Mouse (Mus musculus) embryonic facial prominence, embryonic 14.5 days (tissue): ENCODE results near the gene Etaa1. TPM values are rescaled to one million over a fixed set of nuclear protein-coding genes. Genes with fewer than 3 reads are reported as not detected.
A peak's percentile ranks its signal among the peaks of the same experiment; 100 is the strongest.

Source experiments
- ATAC-seq: fragments of 200-750 bp; cut with Nextera tagmentation; 2 replicates; pipeline ENCODE4 v1.8.0; 2017; ENCODE audit warnings: low read depth, moderate number of reproducible peaks, moderate TSS enrichment
- DNase-seq: peaks from one replicate; pipeline ENCODE4 v3.0.0-alpha.2; 2015; ENCODE audit warnings: low spot score
- H3K27ac ChIP-seq: fragments of 300-500 bp; sonication (generic); replicated peaks from 2 replicates; pipeline ENCODE4 v1.5.1; 2014; ENCODE audit warnings: low read depth, mild to moderate bottlenecking, low read length, moderate library complexity
- H3K27me3 ChIP-seq: fragments of 300-500 bp; sonication (generic); replicated peaks from 2 replicates; pipeline ENCODE4 v1.6.1; 2014; ENCODE audit warnings: low read length; ENCODE audit not compliant: control insufficient read depth, insufficient read depth
- H3K36me3 ChIP-seq: fragments of 300-500 bp; sonication (generic); 2 replicates; pipeline ENCODE4 v1.6.1; 2014; ENCODE audit warnings: low read length, mixed read lengths; ENCODE audit not compliant: control insufficient read depth, insufficient read depth
- H3K4me1 ChIP-seq: fragments of 300-500 bp; sonication (generic); 2 replicates; pipeline ENCODE4 v1.6.1; 2014; ENCODE audit warnings: antibody characterized with exemption, low read length; ENCODE audit not compliant: control insufficient read depth, insufficient read depth
- H3K4me2 ChIP-seq: fragments of 300-500 bp; sonication (generic); 2 replicates; pipeline ENCODE4 v1.6.1; 2014; ENCODE audit warnings: low read depth, mild to moderate bottlenecking, low read length, moderate library complexity, mixed read lengths
- H3K4me3 ChIP-seq: fragments of 300-500 bp; sonication (generic); 2 replicates; pipeline ENCODE4 v1.5.1; 2014; ENCODE audit warnings: low read depth, mild to moderate bottlenecking, low read length
- H3K9ac ChIP-seq: fragments of 300-500 bp; sonication (generic); 2 replicates; pipeline ENCODE4 v1.6.1; 2014; ENCODE audit warnings: low read depth, mild to moderate bottlenecking, low read length, moderate library complexity, mixed read lengths
- H3K9me3 ChIP-seq: fragments of 300-500 bp; sonication (generic); 2 replicates; pipeline ENCODE4 v1.6.1; 2016; ENCODE audit warnings: low read length; ENCODE audit not compliant: control insufficient read depth
- WGBS: fragments of 180-500 bp; shearing (Covaris S2); extraction: QIAGEN DNeasy Blood & Tissue Kit; methylation state at CpG from one replicate; pipeline ENCODE4 v1.1.7; 2014; 5-methylcytosine and 5-hydroxymethylcytosine counted together
- polyA plus RNA-seq: library from polyadenylated mRNA; unstranded; fragments of >200 nt; fragmentation: Nextera tagmentation; extraction: Ambion mirVana; gene quantifications from 2 replicates; pipeline ENCODE4 v1.2.1, GENCODE M21; 2014

Gene Etaa1
- 10.9 and 12.1 TPM in 2 replicates for polyA plus RNA-seq

DNA sequence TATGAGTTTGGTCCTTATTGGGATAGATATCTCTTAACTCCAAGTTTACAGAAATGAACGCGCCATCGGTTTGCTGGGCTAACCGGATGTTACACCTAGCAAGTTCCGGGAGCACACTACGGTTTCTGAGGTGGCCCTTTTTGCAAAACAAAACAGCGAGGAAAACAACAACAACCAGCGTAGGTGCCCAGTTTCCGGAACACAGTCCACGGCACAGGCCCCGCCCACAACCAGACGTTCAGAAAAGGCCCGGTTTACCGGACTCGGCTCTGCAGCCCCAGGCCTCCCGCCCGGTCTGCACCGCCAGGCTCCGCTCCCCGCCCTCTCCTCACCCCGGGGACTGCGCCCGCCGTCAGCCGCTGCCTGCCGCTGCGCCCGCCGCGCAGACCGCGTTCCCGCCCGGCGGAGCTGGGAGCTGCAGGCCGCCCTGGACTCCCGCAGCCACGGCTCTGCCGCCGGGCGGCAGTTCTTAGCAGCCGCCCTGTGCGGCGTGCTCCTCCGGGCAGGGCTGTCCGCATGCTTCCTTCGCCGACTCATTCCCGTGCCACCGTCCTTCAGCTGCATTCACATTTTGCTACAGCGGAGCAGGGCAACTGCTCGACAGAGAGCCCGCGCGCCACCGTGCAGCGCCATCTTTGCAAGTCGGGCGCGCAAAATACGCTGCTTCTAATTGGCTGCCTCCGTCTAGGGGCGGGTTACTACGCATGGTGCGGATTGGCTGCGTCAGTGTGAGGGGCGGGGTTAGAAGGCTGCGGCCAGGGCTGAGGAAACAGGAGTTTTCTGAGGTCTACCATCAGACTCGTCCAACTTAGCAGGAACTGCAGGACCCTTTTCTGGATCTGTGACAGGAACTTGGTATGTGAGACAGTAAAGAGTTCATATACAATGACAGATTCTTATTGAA lies at the start of gene Etaa1:
Gene Etaa1 (minus strand): TSS at position 645 of the 904 bp plus-strand sequence.
- peak; percentile 100 for ATAC-seq
- WGBS: under 1% methylated on average over 43 of the region's 69 CpGs
- H3K4me2 ChIP-seq: peak within 1 kb of the TSS; percentile 61

DNA sequence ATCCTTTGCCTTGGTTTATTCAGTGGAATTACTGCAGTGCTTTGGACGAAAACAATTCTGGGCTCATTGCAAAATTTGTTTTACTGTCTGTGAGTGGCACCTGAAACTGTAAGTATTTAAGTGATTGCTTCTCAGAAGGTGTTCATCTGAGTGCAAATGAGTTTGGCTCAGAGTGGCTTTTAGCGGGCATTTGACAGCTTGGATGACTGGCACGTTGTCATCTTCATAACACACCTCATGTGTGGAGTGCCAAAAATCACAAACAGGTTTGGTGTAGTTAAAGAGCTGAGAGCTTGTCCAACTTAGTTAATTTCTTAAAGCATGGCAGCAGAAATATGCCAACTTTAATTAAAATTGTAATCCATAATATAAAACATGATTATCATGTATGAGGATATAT lies 40.5 kb upstream of the Etaa1 start:
- no peak overlapping the region for H3K27ac ChIP-seq
- no peak overlapping the region for H3K4me3 ChIP-seq
- ATAC-seq: no peak
- H3K9ac ChIP-seq: no peak overlapping the region
- no peaks in the 10 kb centered on the region for H3K27me3 ChIP-seq
- 81% methylated on average over 3 of the region's 3 CpGs for WGBS
- H3K9me3 ChIP-seq: no peaks in the 10 kb centered on the region
- H3K4me2 ChIP-seq: no peak overlapping the region
- H3K36me3 ChIP-seq: no peaks in the 10 kb centered on the region
- no peaks in the 10 kb centered on the region for H3K4me1 ChIP-seq
- no peak for DNase-seq

More for the DNA sequence above, at the start of gene Etaa1:
- no peaks in the 10 kb centered on the region for H3K27me3 ChIP-seq
- H3K4me3 ChIP-seq: peak within 1 kb of the TSS; percentile 97
- H3K27ac ChIP-seq: peak within 1 kb of the TSS; percentile 97
- peak; percentile 98 for DNase-seq
- no peaks in the 10 kb centered on the region for H3K9me3 ChIP-seq
- peak within 1 kb of the TSS; percentile 95 for H3K9ac ChIP-seq
- peaks cover 2% of the 10 kb centered on the region; the same call in 1 of the 2 replicates for H3K4me1 ChIP-seq
- peaks cover 28% of the 10 kb centered on the region for H3K36me3 ChIP-seq

DNA sequence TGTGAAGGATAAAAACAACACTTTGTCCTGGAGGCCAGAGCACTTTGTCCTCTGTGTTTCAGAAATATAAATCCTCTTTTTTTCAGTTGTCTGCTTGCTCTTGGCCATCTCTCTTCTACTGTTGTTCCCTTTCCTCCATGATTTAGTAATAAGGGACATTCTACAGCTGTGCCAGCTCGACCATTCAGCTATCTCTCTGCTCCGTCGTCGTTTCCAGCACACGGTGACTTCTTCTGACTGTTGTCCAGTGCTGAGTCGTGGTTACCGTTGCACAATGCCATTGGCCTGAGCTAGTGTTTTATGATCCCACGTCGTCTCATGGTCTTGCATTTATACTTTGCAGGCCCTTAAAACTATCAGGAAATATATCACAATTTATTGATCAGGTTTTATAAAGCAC lies 38.6 kb upstream of the Etaa1 start:
- no peak overlapping the region for H3K27ac ChIP-seq
- no peaks in the 10 kb centered on the region for H3K4me1 ChIP-seq
- no peaks in the 10 kb centered on the region for H3K27me3 ChIP-seq
- no peak overlapping the region for H3K4me2 ChIP-seq
- no peak overlapping the region for H3K4me3 ChIP-seq
- 92% methylated on average over 9 of the region's 9 CpGs for WGBS
- H3K36me3 ChIP-seq: no peaks in the 10 kb centered on the region
- DNase-seq (no peak), ATAC-seq (no peak)
- H3K9ac ChIP-seq: no peak overlapping the region
- no peaks in the 10 kb centered on the region for H3K9me3 ChIP-seq

- Histone ChIP-seq H3K27me3 (no peaks in the 10 kb centered on the region), H3K9ac (no peak overlapping the region), H3K4me2 (no peak overlapping the region), H3K36me3 (no peaks in the 10 kb centered on the region), H3K4me3 (no peak overlapping the region), H3K4me1 (no peaks in the 10 kb centered on the region), H3K9me3 (no peaks in the 10 kb centered on the region), H3K27ac (no peak overlapping the region)
- no peak for ATAC-seq
- WGBS: 82% methylated on average over 2 of the region's 2 CpGs
- no peak for DNase-seq
Observed at GRCm38 (mm10) chr11:17983331-17983730, 29.7 kb upstream of the Etaa1 start.

DNA sequence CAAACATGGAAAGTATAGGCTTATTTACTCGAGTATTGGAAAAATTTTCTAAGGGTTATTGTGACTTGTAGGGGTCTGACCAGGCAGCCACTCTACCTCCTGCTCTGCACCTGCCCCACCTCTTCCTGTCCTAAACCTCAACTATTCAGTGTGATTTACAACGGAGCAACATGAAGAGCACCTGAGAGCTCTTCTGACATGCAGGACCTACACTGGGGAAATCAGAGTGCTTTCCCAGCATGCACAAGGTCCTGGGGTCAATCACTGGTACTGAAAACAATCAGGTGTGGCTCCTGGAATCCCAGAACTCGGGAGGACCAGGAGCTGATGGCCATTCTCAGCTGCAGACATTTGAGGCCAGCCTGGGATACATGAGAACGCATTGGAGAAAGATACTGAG lies 27.6 kb upstream of the Etaa1 start:
- Histone ChIP-seq H3K36me3 (no peaks in the 10 kb centered on the region), H3K27ac (no peak overlapping the region), H3K4me3 (no peak overlapping the region), H3K9ac (no peak overlapping the region), H3K9me3 (no peaks in the 10 kb centered on the region), H3K4me1 (no peaks in the 10 kb centered on the region), H3K27me3 (no peaks in the 10 kb centered on the region), H3K4me2 (no peak overlapping the region)
- ATAC-seq (no peak), DNase-seq (no peak)
- WGBS: 54% methylated on average over 4 of the region's 4 CpGs

GRCm38 (mm10) chr11:17975581-17975980 lies 21.9 kb upstream of the Etaa1 start:
- Histone ChIP-seq H3K4me1 (no peaks in the 10 kb centered on the region), H3K9me3 (no peaks in the 10 kb centered on the region), H3K9ac (no peak overlapping the region), H3K4me3 (no peak overlapping the region), H3K27ac (no peak overlapping the region), H3K27me3 (no peaks in the 10 kb centered on the region), H3K4me2 (no peak overlapping the region), H3K36me3 (no peaks in the 10 kb centered on the region)
- WGBS: 75% methylated on average over 3 of the region's 3 CpGs
- DNase-seq (no peak), ATAC-seq (no peak)

- Histone ChIP-seq H3K27ac (peak overlapping the region; percentile 97), H3K9ac (peak overlapping the region; percentile 95), H3K36me3 (peaks cover 32% of the 10 kb centered on the region), H3K4me2 (peak overlapping the region; percentile 61), H3K27me3 (no peaks in the 10 kb centered on the region), H3K4me1 (peaks cover 2% of the 10 kb centered on the region; the same call in 1 of the 2 replicates), H3K9me3 (no peaks in the 10 kb centered on the region), H3K4me3 (peak overlapping the region; percentile 97)
- 4% methylated on average over 3 of the region's 3 CpGs for WGBS
- ATAC-seq (no peak), DNase-seq (peak; percentile 6)
Observed at GRCm38 (mm10) chr11:17952791-17953190, 884 bp downstream of the Etaa1 start.

DNA sequence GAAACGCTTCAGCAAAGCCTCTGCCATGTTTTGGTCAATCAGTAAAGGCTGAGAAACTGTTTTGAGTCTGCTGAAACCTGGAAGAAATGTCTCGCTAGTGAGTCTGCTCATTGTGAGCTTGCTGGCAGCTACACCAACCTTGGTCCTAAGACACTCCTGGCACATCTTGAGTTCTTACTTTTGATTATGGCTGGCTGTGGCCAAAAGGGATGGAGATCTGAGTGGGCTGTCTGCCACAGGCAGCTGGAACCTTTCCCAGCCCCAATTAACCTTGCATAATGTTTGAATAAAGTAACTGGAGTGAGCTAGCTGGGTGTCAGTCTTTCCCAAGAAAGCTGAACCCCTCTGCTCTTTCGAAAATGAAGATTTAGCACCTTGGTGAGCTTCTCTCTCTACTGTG lies 2.3 kb downstream of the Etaa1 start:
- Histone ChIP-seq H3K4me1 (peaks cover 2% of the 10 kb centered on the region; the same call in 1 of the 2 replicates), H3K9ac (no peak overlapping the region), H3K4me3 (no peak overlapping the region), H3K27ac (no peak overlapping the region), H3K27me3 (no peaks in the 10 kb centered on the region), H3K36me3 (peaks cover 46% of the 10 kb centered on the region), H3K4me2 (no peak overlapping the region), H3K9me3 (no peaks in the 10 kb centered on the region)
- peak; percentile 45 for DNase-seq
- ATAC-seq: no peak
- WGBS: 80% methylated on average over 3 of the region's 3 CpGs

DNA sequence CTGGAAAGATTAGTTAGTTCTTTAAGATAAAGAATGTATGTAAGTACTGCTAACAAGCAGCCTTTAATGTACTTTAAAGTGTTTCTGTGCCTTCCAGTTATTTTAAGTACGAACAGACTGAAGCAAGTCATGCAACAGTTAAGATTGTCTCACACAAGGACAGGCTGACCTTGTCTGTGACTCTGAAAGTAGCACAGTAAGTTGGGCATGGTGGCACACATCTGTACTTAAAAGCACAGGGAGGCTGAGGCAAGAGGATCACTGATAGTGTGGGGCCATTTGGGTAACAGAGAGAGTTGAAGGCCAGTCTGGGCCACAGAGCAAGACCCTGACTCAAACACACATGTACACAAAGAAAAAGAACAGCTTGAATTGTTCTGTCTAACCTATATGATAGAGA lies 14.5 kb downstream of the Etaa1 start:
- Histone ChIP-seq H3K36me3 (peaks cover 20% of the 10 kb centered on the region), H3K9me3 (no peaks in the 10 kb centered on the region), H3K9ac (no peak overlapping the region), H3K4me2 (no peak overlapping the region), H3K27me3 (no peaks in the 10 kb centered on the region), H3K4me1 (no peaks in the 10 kb centered on the region), H3K27ac (no peak overlapping the region), H3K4me3 (no peak overlapping the region)
- DNase-seq (no peak), ATAC-seq (no peak)
- 88% methylated on average over 1 of the region's 1 CpGs for WGBS
